ENCODE assay signal across 8 mouse cellular contexts in genomic region chr13:32338513-32339365, GRCm38 (mm10). TPM values are rescaled to one million over a fixed set of nuclear protein-coding genes. Genes with fewer than 3 reads are reported as not detected.
DNase-seq lines count a peak whose midpoint lies in the region; ATAC-seq lines count a peak whose summit lies in the region.

Gene Gmds (minus strand): TSS chr13:32338740.

- H3K27me3 ChIP-seq in forebrain, embryonic 11.5 days (ENCODE audit: control insufficient read depth, insufficient read depth, low read length) = no peaks in the 10 kb centered on the region
- H3K27me3 ChIP-seq in heart, embryonic 16.5 days (ENCODE audit: control insufficient read depth, insufficient read depth, low read length) = no peaks in the 10 kb centered on the region
- H3K27me3 ChIP-seq in liver, embryonic 15.5 days = no peaks in the 10 kb centered on the region
- no peaks in the 10 kb centered on the region for H3K27me3 ChIP-seq in neural tube, embryonic 12.5 days (replicated peaks)

- no peak within 1 kb of the TSS for H3K27ac ChIP-seq in forebrain, embryonic 11.5 days (ENCODE audit: low read depth, low read length)
- H3K27ac ChIP-seq in heart, embryonic 16.5 days (ENCODE audit: low read length) = peak within 1 kb of the TSS; percentile 76
- H3K27ac ChIP-seq in liver, embryonic 15.5 days (replicated peaks) = 0 out of 2 replicates have a peak within 1 kb of the TSS, but pooled peaks have one; percentile 51
- peak within 1 kb of the TSS; percentile 15; the same call in 1 of the 2 replicates for H3K27ac ChIP-seq in neural tube, embryonic 12.5 days

- ATAC-seq in forebrain, embryonic 11.5 days (replicated peaks; ENCODE audit: low FRiP score) = peak; percentile 100
- ATAC-seq in heart, embryonic 16.5 days (replicated peaks; ENCODE audit: extremely low read depth, insufficient read depth, low FRiP score) = peak; percentile 99
- ATAC-seq in liver, embryonic 15.5 days (ENCODE audit: insufficient read depth) = peak; percentile 100
- ATAC-seq in neural tube, embryonic 12.5 days (ENCODE audit: low FRiP score, low read depth) = peak; percentile 99

- DNase-seq in CD8-positive naive resting alpha-beta T cell, adult 2 months (ENCODE audit: low read depth in 2 of 2, low spot score in 2 of 2) = peak; percentile 81 to 82
- peak; percentile 84 for DNase-seq in c-Kit-positive CD71-negative TER-119-negative erythroid progenitor cells, embryonic 14.5 days (ENCODE audit: low read depth)
- peak; percentile 96 for DNase-seq in forebrain, embryonic 11.5 days (ENCODE audit: low spot score)
- DNase-seq in kidney, postnatal 36 days = peak; percentile 94 to 96
- peak; percentile 85 for DNase-seq in telencephalon, adult 2 months (ENCODE audit: low read depth, low spot score)

- no peaks in the 10 kb centered on the region for H3K9me3 ChIP-seq in forebrain, embryonic 11.5 days (ENCODE audit: control insufficient read depth, low read length)
- no peaks in the 10 kb centered on the region for H3K9me3 ChIP-seq in heart, embryonic 16.5 days (replicated peaks; ENCODE audit: control insufficient read depth, low read length)
- H3K9me3 ChIP-seq in liver, embryonic 15.5 days (replicated peaks) = no peaks in the 10 kb centered on the region
- no peaks in the 10 kb centered on the region for H3K9me3 ChIP-seq in neural tube, embryonic 12.5 days

- H3K4me3 ChIP-seq in forebrain, embryonic 11.5 days (ENCODE audit: low read depth, low read length) = peak within 1 kb of the TSS; percentile 57
- H3K4me3 ChIP-seq in heart, embryonic 16.5 days (ENCODE audit: low read length) = peak within 1 kb of the TSS; percentile 66
- peak within 1 kb of the TSS; percentile 72 for H3K4me3 ChIP-seq in liver, embryonic 15.5 days (replicated peaks)
- peak within 1 kb of the TSS; percentile 74 for H3K4me3 ChIP-seq in neural tube, embryonic 12.5 days

- no peaks in the 10 kb centered on the region for H3K36me3 ChIP-seq in forebrain, embryonic 11.5 days (ENCODE audit: control insufficient read depth, insufficient read depth, low read length)
- no peaks in the 10 kb centered on the region; the same call in 1 of the 2 replicates for H3K36me3 ChIP-seq in heart, embryonic 16.5 days (ENCODE audit: control insufficient read depth, insufficient read depth)
- H3K36me3 ChIP-seq in liver, embryonic 15.5 days (replicated peaks) = no peaks in the 10 kb centered on the region
- H3K36me3 ChIP-seq in neural tube, embryonic 12.5 days = no peaks in the 10 kb centered on the region

- peak within 1 kb of the TSS; percentile 63 for H3K9ac ChIP-seq in forebrain, embryonic 11.5 days (ENCODE audit: low read length)
- H3K9ac ChIP-seq in heart, embryonic 16.5 days (ENCODE audit: low read length) = peak within 1 kb of the TSS; percentile 80
- H3K9ac ChIP-seq in liver, embryonic 15.5 days = peak within 1 kb of the TSS; percentile 70
- H3K9ac ChIP-seq in neural tube, embryonic 12.5 days = peak within 1 kb of the TSS; percentile 79

- no peaks in the 10 kb centered on the region; the same call in 1 of the 2 replicates for H3K4me1 ChIP-seq in forebrain, embryonic 11.5 days (replicated peaks; ENCODE audit: control insufficient read depth, insufficient read depth, low read length)
- H3K4me1 ChIP-seq in heart, embryonic 16.5 days (ENCODE audit: control insufficient read depth, insufficient read depth, low read length) = peaks cover 9% of the 10 kb centered on the region
- peaks cover 17% of the 10 kb centered on the region for H3K4me1 ChIP-seq in liver, embryonic 15.5 days (replicated peaks)
- H3K4me1 ChIP-seq in neural tube, embryonic 12.5 days = no peaks in the 10 kb centered on the region

- peak within 1 kb of the TSS; percentile 72 for H3K4me2 ChIP-seq in forebrain, embryonic 11.5 days (ENCODE audit: low read depth, low read length, severe bottlenecking)
- H3K4me2 ChIP-seq in heart, embryonic 16.5 days (ENCODE audit: low read depth, low read length) = peak within 1 kb of the TSS; percentile 89
- peak within 1 kb of the TSS; percentile 96 for H3K4me2 ChIP-seq in liver, embryonic 15.5 days
- H3K4me2 ChIP-seq in neural tube, embryonic 12.5 days (replicated peaks) = peak within 1 kb of the TSS; percentile 95

- 4% methylated on average over 50 of the region's 55 CpGs for WGBS in forebrain, embryonic 11.5 days
- WGBS in heart, embryonic 16.5 days = 2% methylated on average over 55 of the region's 55 CpGs
- 1% methylated on average over 55 of the region's 55 CpGs for WGBS in liver, embryonic 15.5 days (ENCODE audit: insufficient replicate concordance)
- 5% methylated on average over 47 of the region's 55 CpGs for WGBS in neural tube, embryonic 12.5 days

RNA-seq across cellular contexts. Expression of gene Gmds, which starts in this region (rescaled TPM):
- 30.9 and 31.5 TPM in 2 replicates for polyA plus RNA-seq in forebrain, embryonic 11.5 days (2014; fragmentation: Nextera tagmentation; extraction: Ambion mirVana)
- polyA plus RNA-seq in heart, embryonic 16.5 days (2015; fragmentation: Nextera tagmentation; extraction: Ambion mirVana) = 21.0 and 21.8 TPM in 2 replicates
- 6.3 and 7.0 TPM in 2 replicates for polyA plus RNA-seq in liver, embryonic 15.5 days (2015; fragmentation: Nextera tagmentation; extraction: Ambion mirVana)
- polyA plus RNA-seq in neural tube, embryonic 12.5 days (2016; fragmentation: Nextera tagmentation; extraction: Ambion mirVana) = 29.7 and 30.2 TPM in 2 replicates
